Mouse (Mus musculus) neural tube, embryonic 14.5 days (tissue): ENCODE measurements around the gene Cftr. TPM values are rescaled to one million over a fixed set of nuclear protein-coding genes. Genes with fewer than 3 reads are reported as not detected.

Experiments used
- ATAC-seq: fragments of 200-750 bp; cut with Nextera tagmentation; 2 replicates; pipeline ENCODE4 v1.8.0; 2017; ENCODE audit warnings: low read depth, mild to moderate bottlenecking, moderate TSS enrichment, moderate library complexity
- H3K27ac ChIP-seq: fragments of 300-500 bp; sonication (generic); 2 replicates; pipeline ENCODE4 v1.5.1; 2014; ENCODE audit warnings: low read depth, mild to moderate bottlenecking, control low read depth, low read length, moderate library complexity, mixed read lengths
- H3K27me3 ChIP-seq: fragments of 300-500 bp; sonication (generic); 2 replicates; pipeline ENCODE4 v1.6.1; 2014; ENCODE audit warnings: low read length; ENCODE audit not compliant: control insufficient read depth, insufficient read depth
- H3K36me3 ChIP-seq: fragments of 300-500 bp; sonication (generic); 2 replicates; pipeline ENCODE4 v1.6.1; 2014; ENCODE audit warnings: low read length, mixed read lengths; ENCODE audit not compliant: control insufficient read depth, insufficient read depth
- H3K4me1 ChIP-seq: fragments of 300-500 bp; sonication (generic); 2 replicates; pipeline ENCODE4 v1.6.1; 2014; ENCODE audit warnings: low read length; ENCODE audit not compliant: control insufficient read depth, insufficient read depth
- H3K4me2 ChIP-seq: fragments of 300-500 bp; sonication (generic); 2 replicates; pipeline ENCODE4 v1.6.1; 2014; ENCODE audit warnings: mild to moderate bottlenecking, low read depth, low read length, control low read depth
- H3K4me3 ChIP-seq: fragments of 300-500 bp; sonication (generic); 2 replicates; pipeline ENCODE4 v1.5.1; 2014; ENCODE audit warnings: low read depth, low read length, control low read depth, mixed read lengths
- H3K9ac ChIP-seq: fragments of 300-500 bp; sonication (generic); replicated peaks from 2 replicates; pipeline ENCODE4 v1.6.1; 2014; ENCODE audit warnings: low read depth, mild to moderate bottlenecking, control low read depth, low read length, mixed read lengths
- H3K9me3 ChIP-seq: fragments of 300-500 bp; sonication (generic); 2 replicates; pipeline ENCODE4 v1.6.1; 2016; ENCODE audit warnings: low read length; ENCODE audit not compliant: control insufficient read depth
- WGBS: fragments of 180-500 bp; shearing (Covaris S2); extraction: QIAGEN DNeasy Blood & Tissue Kit; methylation state at CpG from one replicate; pipeline ENCODE4 v1.1.7; 2014; 5-methylcytosine and 5-hydroxymethylcytosine counted together
- polyA plus RNA-seq: library from polyadenylated mRNA; unstranded; fragments of >200 nt; fragmentation: Nextera tagmentation; extraction: Ambion mirVana; gene quantifications from 2 replicates; pipeline ENCODE4 v1.2.1, GENCODE M21; 2014

Cftr gene
- 0.31 and 0.35 TPM in 2 replicates for polyA plus RNA-seq

DNA sequence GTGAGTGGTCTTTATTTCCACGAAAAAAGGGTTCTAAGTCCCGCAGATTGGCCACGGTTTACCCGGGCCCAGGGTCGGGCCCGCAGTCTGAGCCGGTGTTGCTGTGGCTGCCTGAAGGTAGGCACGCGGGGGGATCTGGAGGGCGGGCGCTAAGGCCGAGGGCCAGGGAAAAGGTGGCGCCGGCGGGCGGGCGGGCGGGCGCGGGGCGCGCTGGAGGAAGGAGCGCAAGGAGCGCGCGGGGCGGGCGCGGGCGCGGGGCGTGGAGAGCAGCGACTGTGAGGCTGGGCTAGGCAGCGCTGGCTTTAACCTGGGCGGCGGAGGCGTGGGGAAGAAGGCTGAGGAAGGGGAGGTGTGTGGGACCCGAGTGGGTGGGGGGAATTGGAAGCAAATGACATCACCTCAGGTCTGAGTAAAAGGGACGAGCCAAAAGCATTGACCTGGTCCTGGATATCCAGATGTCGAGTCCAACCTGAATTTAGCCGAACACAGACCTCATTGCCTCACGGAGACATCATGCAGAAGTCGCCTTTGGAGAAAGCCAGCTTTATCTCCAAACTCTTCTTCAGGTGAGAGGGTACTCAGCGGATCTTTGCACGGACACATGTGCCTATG is at the start of gene Cftr:
Cftr (plus strand) TSS at position 377 of the 612 bp plus-strand sequence.
- WGBS, result 1% methylated on average over 26 of the region's 45 CpGs
- Histone ChIP-seq H3K27me3 (no peaks in the 10 kb centered on the region), H3K27ac (no peak within 1 kb of the TSS), H3K4me1 (no peaks in the 10 kb centered on the region), H3K4me2 (peak within 1 kb of the TSS; percentile 75), H3K9ac (peak within 1 kb of the TSS; percentile 48), H3K4me3 (peak within 1 kb of the TSS; percentile 46), H3K9me3 (no peaks in the 10 kb centered on the region), H3K36me3 (no peaks in the 10 kb centered on the region)
- ATAC-seq, result peak; percentile 97

DNA sequence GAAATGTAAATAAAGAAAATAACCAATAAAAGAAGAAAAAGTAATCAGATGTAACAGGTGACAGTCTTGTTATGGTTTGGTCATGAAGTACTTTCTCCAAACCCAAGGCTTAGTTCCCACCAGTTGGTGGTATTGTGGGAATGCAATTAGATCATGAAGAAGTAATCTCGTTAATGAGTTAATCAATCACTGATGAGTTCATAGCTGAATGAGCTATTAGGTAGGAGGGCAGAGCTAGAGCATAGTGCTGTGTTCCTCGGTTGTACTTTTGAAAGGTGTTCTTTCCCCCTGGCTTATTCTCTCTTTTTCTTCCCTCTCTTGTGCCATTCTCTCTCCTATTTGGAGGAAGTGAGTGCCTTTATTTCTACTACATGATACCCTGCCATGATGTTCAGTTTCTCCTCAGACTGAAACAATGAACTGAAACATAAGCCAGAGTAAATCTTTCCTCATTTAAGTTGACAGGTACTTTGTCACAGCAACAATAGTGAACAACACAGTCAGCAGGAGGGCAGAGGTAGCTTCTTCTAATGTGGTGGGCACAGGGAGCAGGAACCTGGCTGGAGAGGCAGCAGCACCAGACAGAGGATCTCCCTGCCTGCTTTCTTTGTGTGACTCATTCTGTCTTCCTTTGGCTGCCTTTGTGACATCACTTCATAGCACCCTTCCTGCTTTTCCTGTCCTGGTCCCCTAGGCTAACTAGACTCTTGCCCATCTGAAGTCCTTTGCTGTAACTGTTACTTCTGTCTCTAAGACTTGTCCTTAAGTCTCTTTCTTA is 43.1 kb upstream of the Cftr start:
- Histone ChIP-seq H3K27ac (no peak overlapping the region), H3K9ac (no peak overlapping the region), H3K4me2 (no peak overlapping the region), H3K4me3 (no peak overlapping the region), H3K4me1 (no peaks in the 10 kb centered on the region), H3K9me3 (no peaks in the 10 kb centered on the region), H3K36me3 (no peaks in the 10 kb centered on the region), H3K27me3 (no peaks in the 10 kb centered on the region)
- WGBS, result 45% methylated on average over 2 of the region's 2 CpGs
- ATAC-seq, result no peak

DNA sequence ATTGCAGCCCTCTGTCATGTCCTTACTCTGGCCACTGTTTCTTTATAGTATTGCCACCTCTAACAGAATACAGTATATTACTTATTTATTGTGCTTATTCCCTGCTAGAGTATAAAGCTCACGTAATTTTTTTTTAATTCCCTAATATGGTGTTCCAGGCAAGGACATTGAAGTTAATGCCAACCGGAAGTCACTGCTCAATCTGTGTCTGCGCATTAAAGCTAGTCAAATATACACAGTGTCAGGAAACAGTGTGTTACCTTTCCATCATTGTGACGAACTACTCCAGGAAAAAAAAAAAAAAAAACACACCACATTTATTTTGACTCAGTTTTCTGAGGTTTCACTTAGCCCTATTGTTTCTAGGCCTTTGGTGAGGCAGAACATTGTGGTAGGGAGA is 42.4 kb upstream of the Cftr start:
- Histone ChIP-seq H3K27ac (no peak overlapping the region), H3K36me3 (no peaks in the 10 kb centered on the region), H3K9ac (no peak overlapping the region), H3K27me3 (no peaks in the 10 kb centered on the region), H3K4me2 (no peak overlapping the region), H3K4me3 (no peak overlapping the region), H3K9me3 (no peaks in the 10 kb centered on the region), H3K4me1 (no peaks in the 10 kb centered on the region)
- ATAC-seq, result no peak
- 90% methylated on average over 4 of the region's 4 CpGs for WGBS

DNA sequence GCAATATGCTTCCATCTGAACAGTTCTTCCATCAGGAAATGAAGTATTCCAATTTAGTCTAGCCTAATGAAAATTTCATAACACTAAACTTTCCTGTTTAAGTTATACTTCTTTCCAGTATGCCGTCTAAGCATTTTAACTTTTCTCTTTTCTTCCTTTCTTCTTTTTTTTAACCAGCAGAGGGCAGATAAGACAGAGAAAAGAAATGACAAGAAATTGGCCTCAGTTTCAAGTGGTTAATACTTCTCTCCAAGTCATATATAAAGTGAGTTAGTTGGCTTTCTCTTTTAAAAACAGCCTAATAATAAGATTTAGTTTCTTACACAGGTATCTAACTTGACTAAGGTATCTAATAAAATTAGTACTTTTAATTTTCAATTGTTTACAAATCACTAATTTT is 35.2 kb upstream of the Cftr start:
- Histone ChIP-seq H3K27ac (no peak overlapping the region), H3K9ac (no peak overlapping the region), H3K27me3 (no peaks in the 10 kb centered on the region), H3K4me1 (no peaks in the 10 kb centered on the region), H3K36me3 (no peaks in the 10 kb centered on the region), H3K9me3 (no peaks in the 10 kb centered on the region), H3K4me3 (no peak overlapping the region), H3K4me2 (no peak overlapping the region)
- ATAC-seq, result no peak
- WGBS, result 60% methylated on average over 1 of the region's 1 CpGs

DNA sequence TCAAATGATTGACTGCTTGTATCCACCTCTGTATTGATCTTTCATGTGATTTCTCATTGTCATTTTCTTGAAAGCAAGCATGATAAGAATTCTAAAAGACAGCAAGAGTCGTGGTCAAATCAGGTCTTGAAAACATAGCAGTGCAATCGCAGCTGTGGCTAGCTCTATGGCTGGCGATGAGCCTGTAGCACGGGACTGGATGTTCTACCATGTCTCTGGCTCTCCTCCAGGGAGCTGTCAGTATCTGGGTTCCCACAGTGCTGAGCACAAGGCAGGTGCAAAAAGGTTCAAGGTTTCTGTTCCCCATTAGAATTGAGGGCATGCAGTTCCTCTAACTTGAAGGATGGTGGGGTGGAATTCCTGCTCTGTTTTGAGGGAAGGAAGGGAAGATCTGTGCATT is 17.5 kb upstream of the Cftr start:
- WGBS, result 74% methylated on average over 4 of the region's 4 CpGs
- Histone ChIP-seq H3K9me3 (no peaks in the 10 kb centered on the region), H3K27ac (no peak overlapping the region), H3K4me3 (no peak overlapping the region), H3K36me3 (no peaks in the 10 kb centered on the region), H3K4me1 (no peaks in the 10 kb centered on the region), H3K27me3 (no peaks in the 10 kb centered on the region), H3K9ac (no peak overlapping the region), H3K4me2 (no peak overlapping the region)
- ATAC-seq, result no peak

DNA sequence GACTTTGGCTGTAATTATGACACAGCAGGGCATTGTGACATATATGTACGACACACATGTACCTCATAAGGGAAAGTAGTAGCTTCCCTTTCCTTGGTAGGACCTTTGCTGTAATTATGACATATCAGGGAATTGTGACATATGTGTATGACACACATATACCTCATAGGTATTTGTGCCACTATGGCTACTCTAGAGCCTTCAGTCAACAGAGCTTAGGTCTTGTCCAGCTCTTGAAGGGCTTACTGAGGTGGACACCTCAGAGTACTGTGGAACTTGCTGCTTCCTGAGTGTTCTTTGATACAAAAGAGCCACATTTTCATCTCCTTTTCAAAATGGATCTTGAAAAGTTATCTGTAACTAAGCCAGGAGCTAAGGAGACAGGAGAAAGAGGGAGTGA is 869 bp upstream of the Cftr start:
- Histone ChIP-seq H3K4me3 (no peak overlapping the region), H3K4me1 (no peaks in the 10 kb centered on the region), H3K27me3 (no peaks in the 10 kb centered on the region), H3K27ac (no peak overlapping the region), H3K36me3 (no peaks in the 10 kb centered on the region), H3K4me2 (no peak overlapping the region), H3K9me3 (no peaks in the 10 kb centered on the region), H3K9ac (no peak overlapping the region)
- WGBS, result 76% methylated on average over 1 of the region's 1 CpGs
- ATAC-seq, result no peak

DNA sequence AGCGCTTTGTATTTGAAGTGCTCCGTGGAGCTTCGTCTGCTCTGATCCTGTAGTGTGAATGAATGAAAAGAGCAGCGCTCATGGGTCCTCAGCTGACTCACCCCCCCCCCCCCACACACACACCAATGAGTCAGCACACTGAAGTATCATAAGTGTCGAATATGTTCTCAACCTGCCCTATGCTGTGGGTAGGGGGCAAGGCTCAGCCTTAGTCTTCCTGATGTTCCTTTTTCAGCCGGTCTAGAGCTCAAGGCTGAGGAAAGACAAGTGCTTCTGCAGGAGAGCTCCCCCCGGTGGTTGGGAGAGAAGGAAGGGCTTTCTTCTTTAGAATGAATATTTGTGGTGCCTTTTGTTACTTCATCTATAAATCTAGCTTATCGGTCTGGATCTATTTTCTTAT is 1.1 kb downstream of the Cftr start:
- H3K27me3 ChIP-seq, result no peaks in the 10 kb centered on the region
- H3K4me1 ChIP-seq, result no peaks in the 10 kb centered on the region
- H3K9me3 ChIP-seq, result no peaks in the 10 kb centered on the region
- H3K4me3 ChIP-seq, result no peak overlapping the region
- no peaks in the 10 kb centered on the region for H3K36me3 ChIP-seq
- ATAC-seq, result no peak
- 57% methylated on average over 8 of the region's 8 CpGs for WGBS
- no peak overlapping the region for H3K9ac ChIP-seq
- H3K27ac ChIP-seq, result no peak overlapping the region
- no peak overlapping the region for H3K4me2 ChIP-seq

DNA sequence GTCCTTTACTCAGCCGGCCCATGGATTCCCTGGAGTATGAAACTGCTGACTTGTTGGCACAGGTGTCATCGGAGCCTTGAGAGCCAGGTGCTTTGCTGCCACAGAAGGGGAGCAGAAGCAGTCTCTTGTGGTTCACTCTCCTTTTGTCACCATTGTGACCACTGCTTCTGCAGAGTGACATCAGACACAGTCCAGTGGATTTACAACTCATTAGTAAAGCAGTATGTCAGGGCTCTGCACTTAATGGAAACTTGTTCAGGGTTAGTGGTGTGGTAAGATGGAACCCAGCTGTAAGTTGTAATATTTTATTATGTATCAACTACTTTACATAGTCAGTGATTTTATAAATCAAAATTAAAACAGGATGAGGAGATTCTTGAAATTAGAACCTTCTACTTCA is 7.0 kb downstream of the Cftr start:
- Histone ChIP-seq H3K4me1 (no peaks in the 10 kb centered on the region), H3K4me2 (no peak overlapping the region), H3K4me3 (no peak overlapping the region), H3K27ac (no peak overlapping the region), H3K9ac (no peak overlapping the region), H3K9me3 (no peaks in the 10 kb centered on the region), H3K27me3 (no peaks in the 10 kb centered on the region), H3K36me3 (no peaks in the 10 kb centered on the region)
- 74% methylated on average over 2 of the region's 2 CpGs for WGBS
- ATAC-seq, result no peak

DNA sequence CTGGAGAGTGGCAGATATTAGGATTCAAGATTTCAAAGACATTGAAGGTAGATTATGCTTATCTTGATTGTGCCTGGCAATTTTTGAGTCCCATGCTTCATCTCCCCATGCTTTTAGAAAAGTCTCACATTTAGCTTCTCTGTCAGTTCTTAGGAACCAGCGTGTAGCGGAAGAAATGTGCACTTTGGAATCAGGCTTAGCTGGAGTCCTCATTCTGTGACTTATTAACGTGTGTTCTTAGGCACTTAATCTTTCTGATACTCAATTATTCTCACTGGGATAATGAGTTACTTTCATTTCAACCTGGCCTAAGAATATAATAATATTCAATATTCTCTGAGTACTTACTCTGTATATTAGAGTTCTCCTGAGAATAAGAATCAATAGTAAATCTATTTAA is 10.2 kb downstream of the Cftr start:
- no peak for ATAC-seq
- WGBS, result 73% methylated on average over 3 of the region's 3 CpGs
- no peaks in the 10 kb centered on the region for H3K4me1 ChIP-seq
- no peak overlapping the region for H3K9ac ChIP-seq
- H3K9me3 ChIP-seq, result no peaks in the 10 kb centered on the region
- H3K4me2 ChIP-seq, result no peak overlapping the region
- no peaks in the 10 kb centered on the region for H3K27me3 ChIP-seq
- no peak overlapping the region for H3K4me3 ChIP-seq
- H3K36me3 ChIP-seq, result no peaks in the 10 kb centered on the region
- no peak overlapping the region for H3K27ac ChIP-seq
